Mouse (Mus musculus) G1E (cell line): ENCODE measurements around the gene Wdr66.

ENCODE experiments used
- CTCF ChIP-seq: IDR thresholded peaks from 2 replicates; pipeline ENCODE4 v1.5.1; 2012; ENCODE audit warnings: low read depth, low read length, inconsistent platforms, mixed read lengths
- GATA1 ChIP-seq: IDR thresholded peaks from 2 replicates; pipeline ENCODE4 v1.6.1; 2012; ENCODE audit warnings: borderline replicate concordance, low read length, inconsistent platforms, mixed read lengths

DNA sequence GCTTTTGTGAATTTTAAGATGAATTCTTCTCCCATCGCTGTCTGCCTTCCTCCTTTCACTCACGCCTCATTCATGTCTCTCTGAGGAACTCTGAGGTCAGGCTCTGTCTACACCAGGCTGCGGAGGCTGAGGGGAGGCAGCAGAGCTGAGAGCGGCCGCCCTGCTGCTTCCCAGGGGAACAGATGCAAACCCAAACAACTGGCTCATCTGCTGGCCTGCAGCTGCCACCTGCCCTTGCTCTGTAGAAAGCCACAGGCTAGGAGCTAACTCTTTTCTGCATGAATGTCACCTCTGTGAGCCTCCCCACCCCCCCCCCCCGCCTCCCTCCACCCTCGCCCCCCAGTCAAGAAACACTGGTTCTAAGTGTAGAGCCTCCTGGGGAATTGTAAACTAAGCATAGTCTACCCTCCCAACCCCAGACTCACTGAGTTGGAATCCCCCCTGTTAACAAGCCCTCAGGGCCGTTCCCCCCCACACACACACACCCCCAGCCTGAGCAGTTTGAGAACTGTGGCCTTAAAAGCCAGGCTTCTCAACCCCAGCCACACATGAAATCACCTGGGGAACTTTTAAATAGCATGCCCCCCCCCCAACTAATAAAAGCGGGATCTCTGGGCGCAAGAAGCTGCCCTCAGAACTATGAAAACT is 63.4 kb downstream of the Wdr66 start:
- no peak for TF ChIP-seq CTCF
- no peak for TF ChIP-seq GATA1
